Mouse (Mus musculus) layer of hippocampus, adult 8-10 months (tissue): ENCODE measurements around the gene Fem1b. TPM values are rescaled to one million over a fixed set of nuclear protein-coding genes. Genes with fewer than 3 reads are reported as not detected.
"Not testable (repeated sequence)": the region's sequence is repeated elsewhere in the genome, so short reads cannot be mapped to it uniquely, and the experiment has no call there.

Source experiments
- DNase-seq, 2 experiments: peaks; one replicate each; pipeline ENCODE4 v3.0.0; 2022; ENCODE audit warnings: low spot score in 2 of 2
- total RNA-seq, 4 experiments: library from RNA; stranded (reverse); gene quantifications; 2 replicates each; pipeline ENCODE4 v1.2.4; 2022

The Fem1b gene
- 10 to 100 TPM; 85.8 to 99.0 (median 90.4) TPM for total RNA-seq

DNA sequence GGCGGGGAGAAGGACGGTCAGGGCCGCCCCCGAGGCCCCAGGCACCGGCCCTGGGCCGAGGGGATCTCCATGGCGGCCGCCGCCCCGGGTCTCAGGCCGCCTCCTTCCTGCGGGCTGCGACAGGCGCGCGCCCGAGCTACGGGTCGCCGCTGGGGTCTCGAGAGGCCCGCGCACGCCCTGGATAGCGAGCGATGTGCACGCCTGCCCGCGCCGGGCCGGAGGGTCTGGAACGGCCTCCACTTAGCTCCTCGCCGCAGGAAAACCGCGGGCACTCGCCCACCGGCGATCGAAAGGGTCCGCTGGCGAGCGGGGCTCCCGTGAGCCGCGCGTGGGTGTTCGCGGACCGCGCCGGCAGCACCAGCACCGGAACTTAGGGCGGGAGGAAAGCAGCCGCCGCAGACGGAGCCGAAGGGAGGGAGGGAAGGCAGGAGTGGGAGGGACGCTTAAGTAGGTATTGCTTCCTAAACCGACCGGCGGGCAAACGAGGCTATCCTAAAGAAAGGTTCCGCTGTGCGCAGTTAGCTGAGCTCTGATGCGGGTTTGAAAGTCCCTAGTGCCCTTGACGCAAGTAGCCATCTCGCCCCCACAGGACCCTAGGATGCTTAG, at the start of gene Fem1b:
TSS of gene Fem1b (minus strand) at position 419 of the 606 bp plus-strand sequence.
- peak; percentile 86 to 89 for DNase-seq

DNA sequence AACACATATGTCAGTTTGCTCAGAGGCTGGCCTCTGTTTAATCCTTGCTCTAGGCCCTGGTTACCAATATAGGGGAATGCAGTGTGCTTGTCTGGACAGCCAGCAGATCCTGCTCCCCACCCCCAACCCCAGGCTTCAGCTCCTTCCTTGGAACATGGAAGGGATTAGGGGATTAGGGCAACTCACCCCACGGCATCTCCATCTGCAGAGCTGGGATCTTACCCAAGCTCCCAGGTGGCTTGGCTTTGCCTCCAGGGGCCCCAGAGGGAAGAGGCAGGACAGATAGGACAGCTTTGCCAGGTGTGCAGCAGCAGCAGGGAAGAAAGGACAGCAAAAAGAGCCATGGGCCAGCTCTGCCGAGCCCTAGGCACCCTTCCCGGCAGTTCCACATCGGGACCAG, 49.1 kb upstream of the Fem1b start:
- DNase-seq: no peak

DNA sequence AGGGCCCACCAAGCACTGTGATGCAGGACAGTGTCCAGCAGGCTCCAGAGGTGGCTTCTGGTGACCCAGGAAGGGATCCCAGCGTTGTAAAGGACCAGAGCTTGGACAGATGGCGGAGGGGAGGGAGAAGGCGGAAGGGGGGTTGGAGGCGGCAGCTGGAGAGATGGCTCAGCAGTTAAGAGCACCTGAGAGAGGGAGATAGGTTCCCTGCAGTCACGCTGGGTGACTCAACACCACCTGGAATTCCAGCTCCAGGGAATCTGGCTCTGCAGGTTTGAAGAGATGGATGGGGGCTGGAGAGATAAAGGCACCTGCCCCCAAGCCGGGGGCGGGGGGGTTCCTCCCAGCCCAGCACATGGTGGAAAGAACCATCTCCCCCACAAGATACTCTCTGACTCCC, 48.4 kb upstream of the Fem1b start:
- not testable (repeated sequence) for DNase-seq

DNA sequence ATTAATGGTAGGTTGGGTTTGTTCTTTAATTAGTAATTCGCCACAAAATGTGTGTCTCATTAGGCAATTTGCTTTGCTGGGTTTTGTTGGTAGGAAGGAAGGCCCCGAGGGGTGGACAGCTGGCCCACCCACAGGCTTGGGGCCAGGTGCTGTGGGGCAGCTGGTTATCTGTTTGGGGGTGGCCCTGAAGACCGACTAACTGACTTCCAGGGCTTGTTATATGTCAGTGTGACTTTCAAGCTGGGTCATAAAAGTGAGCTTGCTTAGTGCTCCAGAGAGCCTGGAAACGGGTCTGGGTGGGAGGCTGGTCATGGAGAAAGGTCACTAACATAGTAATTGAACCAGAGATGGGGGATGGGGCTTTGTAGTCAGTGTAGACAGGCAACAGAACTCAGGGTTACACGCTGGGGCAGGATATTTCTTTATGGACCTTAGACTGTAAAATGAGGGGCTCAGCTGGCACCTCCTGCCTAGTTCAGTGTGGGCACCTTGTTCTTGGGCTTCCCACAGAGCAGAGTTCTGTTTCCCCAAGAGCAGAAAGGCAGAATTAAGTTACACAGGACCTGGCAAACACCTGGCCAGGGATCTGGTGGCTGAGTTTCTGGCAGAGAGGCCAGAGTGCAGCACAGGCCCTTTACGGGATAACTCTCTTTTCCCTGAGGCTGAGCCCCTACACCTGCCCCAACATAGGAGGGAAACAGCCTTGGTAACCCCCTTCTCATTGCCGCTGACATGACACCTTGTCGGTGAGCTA, 46.7 kb upstream of the Fem1b start:
- no peak for DNase-seq

DNA sequence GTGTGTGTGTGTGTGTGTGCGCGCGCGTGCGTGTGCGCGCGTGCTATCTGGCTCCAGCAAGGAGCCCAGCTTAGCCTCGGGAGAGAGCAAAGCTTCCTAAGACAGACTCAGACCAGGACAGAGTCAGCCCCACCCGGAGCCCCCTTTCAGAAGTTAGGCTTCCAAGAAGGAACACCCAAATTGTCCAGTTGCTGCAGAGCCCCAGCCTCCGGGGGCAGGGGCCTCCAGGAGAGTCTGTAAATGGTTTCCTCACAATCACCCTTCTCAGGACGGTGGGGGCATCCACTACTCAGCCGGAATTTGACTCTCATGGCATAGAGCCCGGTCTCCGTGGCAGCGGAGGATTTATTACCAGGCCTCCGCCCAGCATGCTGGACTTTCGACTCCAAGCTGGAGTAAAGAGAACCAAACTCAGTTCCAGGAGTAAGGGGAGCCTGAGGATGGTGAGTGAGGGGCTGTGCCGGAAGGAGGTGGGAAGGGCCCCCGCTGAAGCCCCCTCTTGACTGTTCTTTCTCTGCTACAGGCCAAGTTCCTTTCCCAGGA, 46.1 kb upstream of the Fem1b start, which contains the start of gene Calml4:
TSS of gene Calml4 (plus strand) at position 362 of the 543 bp plus-strand sequence.
- DNase-seq: no peak

DNA sequence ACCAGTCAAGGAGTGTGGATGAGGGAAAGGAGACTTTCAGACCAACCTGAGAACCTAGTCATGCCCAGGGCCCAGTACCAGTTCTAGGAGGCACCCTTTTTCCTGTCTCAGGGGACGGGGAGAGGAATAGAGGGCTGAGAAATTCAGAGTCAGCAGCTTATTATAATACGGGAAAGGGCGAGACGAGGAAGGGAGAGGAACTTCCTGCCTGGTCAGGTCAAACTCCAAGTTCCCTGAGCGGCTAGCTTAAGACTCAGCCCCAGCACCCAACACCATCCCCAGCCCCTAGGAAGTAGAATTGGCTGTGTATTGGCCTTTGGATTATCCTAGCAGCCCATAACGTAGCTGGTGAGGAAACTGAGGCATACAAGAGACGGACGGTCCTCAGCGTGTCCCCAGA, 45.5 kb upstream of the Fem1b start:
- DNase-seq: no peak

DNA sequence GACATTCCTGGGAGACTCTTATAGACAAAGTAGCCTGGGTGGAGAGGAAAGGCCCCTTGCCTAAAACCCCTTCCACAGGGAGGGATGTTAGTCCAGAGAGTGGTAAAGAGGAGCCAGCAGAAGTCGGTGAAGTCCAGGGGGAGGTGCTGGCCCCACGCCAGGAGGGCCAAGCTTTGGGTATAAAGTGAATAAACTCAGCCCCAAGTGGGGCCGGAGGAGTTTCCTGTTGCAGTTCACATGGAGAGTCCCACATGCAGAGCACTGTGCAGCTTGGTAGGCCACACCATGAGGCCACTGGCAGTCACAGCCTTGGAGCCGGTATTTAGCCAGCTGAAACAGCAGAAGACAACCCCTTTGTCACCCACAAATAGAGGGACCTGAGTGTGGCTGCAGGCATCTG, 42.7 kb upstream of the Fem1b start:
- no peak for DNase-seq

DNA sequence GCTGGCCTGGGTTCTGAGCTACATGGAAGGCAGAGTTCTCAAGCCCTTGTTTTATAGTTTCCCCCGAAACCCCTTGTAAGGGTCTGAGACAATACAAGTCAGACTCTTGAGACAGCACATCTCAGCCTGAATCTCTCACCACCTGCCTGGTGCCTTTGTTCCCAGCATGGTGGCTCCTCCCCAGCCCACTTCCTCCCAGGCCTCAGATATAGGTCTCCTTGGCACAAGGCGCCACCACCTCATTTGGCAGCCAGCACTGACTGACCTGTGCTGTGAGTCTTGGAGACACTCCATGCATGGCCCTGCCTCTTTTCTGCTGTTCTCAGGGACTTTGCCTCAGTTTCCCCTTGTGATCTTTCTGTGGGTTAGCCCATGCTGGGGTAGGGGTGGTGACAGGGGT, 39.8 kb upstream of the Fem1b start:
- no peak for DNase-seq

DNA sequence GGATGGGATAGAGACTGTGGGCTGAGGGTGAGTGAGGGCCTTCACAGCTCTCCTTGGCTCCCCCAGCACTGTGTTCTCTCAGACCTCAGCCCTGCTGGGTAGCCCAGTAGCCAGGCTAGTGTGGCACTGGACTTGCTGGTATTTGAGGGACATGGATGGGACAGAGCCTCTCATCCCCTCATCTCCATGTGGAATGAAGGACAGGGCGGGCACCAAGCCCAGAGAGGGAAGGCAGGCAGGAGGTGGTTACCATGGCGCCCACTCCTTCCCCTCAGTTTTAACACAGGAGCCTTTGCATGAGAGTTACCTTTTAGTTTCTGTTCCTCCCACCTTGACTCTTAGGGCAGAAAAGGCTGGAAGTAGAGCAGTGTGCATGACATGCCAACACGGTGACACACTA, 36.9 kb upstream of the Fem1b start:
- peak in 1 of 2 experiments; percentile 24 for DNase-seq

DNA sequence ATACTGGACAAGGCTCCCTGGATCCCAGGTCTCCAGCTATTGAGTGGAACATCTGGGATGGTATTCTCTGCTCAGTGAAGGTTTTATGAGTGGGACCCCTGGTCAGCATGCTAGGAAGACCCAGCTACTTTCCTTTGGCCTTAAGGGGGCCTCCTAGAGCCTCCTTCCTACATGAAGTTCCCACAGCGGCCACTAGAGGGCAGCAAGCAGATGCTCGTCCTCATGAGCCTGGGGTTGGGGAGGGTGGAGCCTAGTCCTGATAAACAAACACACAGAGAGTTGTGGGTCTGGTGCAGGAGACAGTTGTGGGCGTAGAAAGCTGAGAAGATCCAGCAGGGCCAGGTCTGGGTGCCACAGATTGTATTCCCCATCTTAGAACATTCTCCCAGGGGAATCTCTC, 36.0 kb upstream of the Fem1b start:
- DNase-seq: peak; percentile 74 to 91

DNA sequence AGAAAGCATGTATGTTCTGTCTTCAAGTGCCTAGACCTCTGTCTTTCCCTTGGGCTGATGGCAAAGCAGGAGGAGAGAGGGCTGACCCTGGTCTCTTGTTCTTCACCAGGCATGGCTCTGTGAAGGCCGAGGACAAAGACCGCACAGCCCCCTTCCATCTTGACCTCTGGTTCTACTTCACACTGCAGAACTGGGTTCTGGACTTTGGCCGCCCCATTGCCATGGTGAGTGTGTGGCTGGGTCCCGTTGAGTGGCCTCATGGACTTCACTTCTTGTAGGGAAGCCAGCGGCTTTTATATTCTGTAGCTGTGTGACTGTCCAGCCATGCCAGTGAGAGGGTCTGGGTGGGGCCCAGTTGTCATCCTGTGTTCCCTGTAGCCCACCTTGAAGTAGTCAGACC, 32.7 kb upstream of the Fem1b start:
- DNase-seq: no peak

DNA sequence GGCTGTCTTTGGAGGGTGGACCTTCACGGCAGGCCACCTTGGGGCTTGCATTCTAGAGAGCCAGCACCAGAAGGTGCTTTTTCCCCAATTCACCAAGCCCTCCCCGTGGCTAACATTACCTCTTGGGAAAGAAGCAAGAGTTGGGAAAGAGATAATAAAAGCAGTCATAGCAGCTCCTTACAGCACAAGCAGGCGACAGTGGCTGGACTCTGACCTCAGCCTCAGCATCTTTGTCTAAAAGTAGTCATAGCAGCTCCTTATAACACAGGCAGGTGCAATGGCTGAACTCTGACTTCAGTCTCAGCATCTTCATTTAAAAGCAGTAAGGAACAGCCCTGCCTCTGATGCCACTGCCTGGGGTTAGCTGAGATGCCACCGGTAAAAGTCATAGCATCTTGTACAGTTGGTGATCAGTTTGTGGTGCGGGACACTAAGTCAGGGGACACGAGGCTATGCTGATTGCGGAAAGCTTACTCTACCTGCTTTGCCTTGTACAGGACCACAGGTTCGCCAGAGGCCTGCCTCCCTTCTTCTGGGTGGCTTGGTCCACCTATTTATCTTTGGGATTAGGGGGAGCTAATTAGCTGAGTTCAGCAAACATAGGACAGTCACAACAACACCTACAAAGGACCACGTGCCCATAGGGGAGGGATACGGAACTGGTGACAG, 31.8 kb upstream of the Fem1b start:
- no peak for DNase-seq

DNA sequence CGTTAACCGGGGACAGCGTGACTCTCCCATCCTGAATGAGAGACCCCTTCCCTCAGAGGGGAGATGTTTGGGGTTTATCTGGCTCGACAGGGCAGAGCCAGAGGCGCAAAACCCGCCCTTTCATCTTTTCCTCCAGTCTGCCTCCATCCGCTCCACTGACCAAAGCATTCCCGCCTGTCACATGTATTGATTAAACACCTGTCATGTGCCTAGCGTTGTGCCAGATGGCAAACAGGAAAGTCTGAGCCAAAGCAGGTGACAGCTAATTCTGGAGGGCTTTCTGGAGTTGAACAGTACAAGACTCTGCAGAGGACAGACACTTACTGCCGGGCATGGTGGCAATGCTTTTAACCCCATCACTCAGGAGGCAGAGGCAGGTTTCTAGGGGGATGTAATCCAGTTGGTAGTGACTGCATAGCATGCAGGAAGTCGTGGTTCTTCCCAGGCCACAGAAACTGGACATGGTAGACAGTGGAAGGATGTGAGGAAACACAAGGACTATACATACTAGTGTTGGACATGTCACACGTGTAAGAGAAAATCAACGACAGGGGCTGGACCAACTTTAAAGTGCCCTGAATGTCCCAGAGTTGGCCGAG, 27.5 kb upstream of the Fem1b start:
- DNase-seq: no peak

DNA sequence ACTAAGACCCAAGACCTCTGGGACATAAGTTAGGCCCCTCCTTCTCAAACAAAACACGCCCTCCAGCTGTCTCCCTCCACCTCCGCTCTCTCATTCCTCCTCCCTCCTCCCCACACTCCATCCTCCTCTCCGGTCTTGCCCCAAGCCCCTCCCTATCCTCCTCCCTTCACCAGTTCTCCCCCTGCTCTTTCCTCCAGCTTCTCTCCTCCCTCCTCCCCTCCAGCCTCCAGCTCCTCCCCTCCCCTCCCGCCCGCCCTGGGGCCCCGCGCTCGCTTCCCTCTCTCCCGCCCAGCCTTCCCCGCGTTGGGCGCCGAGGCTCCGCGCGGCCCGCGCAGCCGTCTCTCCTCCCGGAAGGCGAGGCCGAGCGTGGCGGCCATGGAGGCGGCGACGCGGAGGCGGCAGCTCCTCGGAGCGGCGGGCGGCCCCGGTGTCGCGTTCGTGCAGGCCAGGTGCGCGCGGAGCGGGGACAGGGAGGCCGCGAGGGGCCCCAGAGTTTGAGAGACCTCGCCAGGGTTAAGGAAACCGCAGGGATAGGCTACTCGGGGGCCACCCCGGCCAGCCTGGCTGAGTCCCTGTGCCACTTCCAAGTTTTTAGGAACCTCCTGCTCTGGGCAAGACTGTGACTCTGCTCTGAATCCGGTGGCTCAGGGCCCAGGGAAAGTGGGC, 26.9 kb upstream of the Fem1b start, which contains the start of gene Cln6:
TSS of gene Cln6 (plus strand) at position 280 of the 666 bp plus-strand sequence.
- peak; percentile 37 to 63 for DNase-seq

DNA sequence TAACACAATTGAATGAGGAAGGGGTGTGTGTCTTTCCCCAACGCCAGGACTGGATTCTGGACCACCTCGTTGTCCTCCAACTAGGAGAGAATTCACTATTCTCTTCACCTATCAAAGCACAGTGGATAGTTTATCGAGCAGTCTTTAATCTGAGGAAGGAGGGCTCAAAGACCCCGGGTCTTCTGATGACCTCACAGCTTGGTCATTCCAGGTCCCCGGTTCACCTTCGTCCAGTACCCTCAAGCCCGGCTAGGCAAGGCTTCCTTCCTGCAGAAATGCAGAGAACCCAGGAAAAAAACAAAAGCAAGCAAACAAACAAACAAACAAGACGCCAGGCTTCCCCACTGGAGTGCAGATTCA, 26.4 kb upstream of the Fem1b start:
- DNase-seq: no peak

DNA sequence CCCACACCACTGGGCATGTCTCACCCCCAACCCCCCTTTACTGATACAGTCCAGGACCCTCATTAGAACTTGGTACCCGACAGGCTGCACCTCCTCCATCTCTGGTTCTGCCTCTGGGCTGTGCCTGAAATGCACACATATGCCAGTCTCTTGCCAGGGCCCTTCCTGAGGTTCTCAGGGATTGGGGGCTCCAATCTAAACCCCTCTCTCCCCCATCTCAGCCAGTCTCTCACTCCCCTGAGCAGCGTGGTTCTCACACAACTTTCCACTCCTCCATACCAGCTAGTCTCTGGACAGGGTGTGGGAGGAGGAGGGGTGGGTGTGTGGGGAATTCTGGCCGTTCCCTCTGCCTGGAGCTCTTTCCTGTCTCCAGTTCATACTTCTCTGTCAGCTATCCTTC, 25.9 kb upstream of the Fem1b start:
- no peak for DNase-seq

DNA sequence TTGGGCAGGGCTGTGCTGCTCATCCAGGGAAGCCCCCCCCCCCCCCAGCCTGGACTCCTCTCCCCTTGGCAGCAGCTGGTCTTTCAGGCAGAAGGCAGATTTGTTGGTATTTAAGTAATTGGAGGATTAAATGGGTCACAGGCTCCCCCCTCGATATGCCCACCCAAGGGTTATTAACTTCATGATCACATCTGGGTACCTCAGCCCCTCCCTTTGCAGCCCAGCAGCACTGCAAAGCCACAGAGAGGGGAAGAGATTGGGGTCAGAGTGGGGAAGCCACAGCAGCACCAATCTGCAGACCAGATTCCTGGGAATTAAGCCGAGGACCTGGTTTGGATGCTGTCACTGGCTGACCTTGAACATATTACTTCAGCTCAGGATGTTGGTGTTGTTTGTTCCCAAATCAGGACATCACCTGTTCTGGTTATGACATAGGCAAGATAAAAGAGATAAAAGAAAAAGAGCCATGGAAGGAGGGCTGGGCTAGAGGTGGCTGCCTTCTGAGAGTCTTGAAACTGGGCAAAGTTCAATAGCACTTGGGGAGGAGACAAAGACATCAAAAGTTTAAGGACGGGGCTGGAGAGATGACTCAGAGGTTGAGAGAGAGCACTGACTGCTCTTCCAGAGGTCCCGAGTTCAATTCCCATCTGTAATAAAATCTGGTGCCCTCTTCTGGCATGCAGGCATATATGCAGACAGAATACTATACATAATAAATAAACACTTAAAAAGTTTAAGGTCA, 24.1 kb upstream of the Fem1b start:
- no peak for DNase-seq

DNA sequence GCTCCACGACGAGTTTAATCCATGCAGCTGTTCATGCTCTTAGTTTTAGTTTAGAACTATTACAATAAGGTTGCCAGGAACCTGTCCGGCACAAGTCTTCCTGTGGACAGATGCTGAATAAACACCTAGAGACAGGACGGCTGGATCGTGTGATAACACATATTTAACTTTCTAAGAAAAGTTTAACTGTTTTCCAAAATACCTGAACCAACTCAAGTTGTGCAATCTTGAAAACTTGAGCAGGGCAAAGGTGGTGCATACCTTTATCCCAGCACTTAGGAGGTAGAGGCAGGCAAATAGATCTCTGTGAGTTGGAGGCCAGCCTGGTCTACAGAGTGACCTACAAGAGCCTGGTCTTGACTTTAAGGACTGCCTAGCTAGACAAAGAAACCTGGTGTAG, 23.2 kb upstream of the Fem1b start:
- DNase-seq: no peak

DNA sequence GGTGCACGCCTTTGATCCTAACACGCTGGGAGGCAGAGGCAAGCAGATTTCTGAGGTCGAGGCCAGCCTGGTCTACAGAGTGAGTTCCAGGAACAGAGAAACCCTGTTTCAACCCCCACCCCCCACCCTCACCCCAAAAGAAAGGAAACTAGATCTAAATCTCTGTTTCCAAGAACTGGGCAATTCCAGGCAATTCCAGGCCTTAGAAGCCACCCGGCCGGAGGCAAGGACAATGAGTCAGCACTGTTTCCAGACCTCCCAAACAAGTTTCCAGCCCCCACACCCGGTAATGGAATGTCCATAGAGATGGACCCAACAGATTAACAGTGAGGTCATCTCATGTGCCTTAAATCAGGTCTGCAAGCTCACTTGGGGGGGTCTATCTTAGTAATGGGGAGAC, 18.1 kb upstream of the Fem1b start:
- no peak for DNase-seq

DNA sequence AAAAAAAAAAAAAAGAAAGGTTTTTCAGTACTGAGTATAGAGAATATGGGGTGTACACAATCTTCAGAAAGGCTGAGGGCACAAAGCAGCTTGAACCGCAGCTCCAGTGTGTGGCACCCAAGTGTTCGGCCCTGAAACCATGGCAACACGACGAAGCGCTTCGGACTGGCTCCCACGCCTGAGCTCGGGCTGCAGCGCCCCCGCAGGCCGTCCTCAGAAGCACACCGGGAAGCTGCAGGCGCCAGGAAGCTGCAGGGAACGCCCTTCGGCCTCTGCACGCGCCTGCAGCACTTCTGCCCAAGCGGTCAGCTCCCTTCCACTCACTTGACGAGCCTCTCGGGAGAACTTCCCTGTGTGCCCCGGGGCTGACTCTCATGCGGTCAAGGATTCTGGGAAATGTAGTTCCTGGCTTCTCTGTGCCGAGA, 16.9 kb upstream of the Fem1b start:
- DNase-seq: peak; percentile 93 to 94
